Mouse (Mus musculus): Measurements from ENCODE around the gene Pheta1.

GRCm38 (mm10) chr5:121824121-121824520, 24.7 kb upstream of the Pheta1 start:
- TF ChIP-seq CTCF (IDR thresholded peaks at IDR 0.05; ENCODE audit: low read depth) (no peak), EP300 (IDR thresholded peaks at IDR 0.05; ENCODE audit: low read depth) (no peak)
